Mouse (Mus musculus) ES-Bruce4 (cell line): Measurements from ENCODE around the gene Antxrl. TPM values are rescaled to one million over a fixed set of nuclear protein-coding genes. Genes with fewer than 3 reads are reported as not detected.
A peak's percentile ranks its signal among the peaks of the same experiment; 100 is the strongest.

Experiments
- H3K27ac ChIP-seq: 2 replicates; pipeline ENCODE4 v1.5.1; 2012; ENCODE audit warnings: low read length, inconsistent platforms; ENCODE audit not compliant: insufficient read depth
- H3K27me3 ChIP-seq: 2 replicates; pipeline ENCODE4 v1.6.1; 2012; ENCODE audit warnings: mild to moderate bottlenecking, low read length, inconsistent platforms; ENCODE audit not compliant: control insufficient read depth, poor library complexity, insufficient read depth, severe bottlenecking
- H3K36me3 ChIP-seq: 2 replicates; pipeline ENCODE4 v1.6.1; 2012; ENCODE audit warnings: inconsistent platforms, mild to moderate bottlenecking, low read length, moderate library complexity; ENCODE audit not compliant: control insufficient read depth, poor library complexity, insufficient read depth, severe bottlenecking
- H3K4me1 ChIP-seq: one replicate; pipeline ENCODE4 v1.8.1; 2011; ENCODE audit warnings: low read length; ENCODE audit not compliant: control insufficient read depth, insufficient read depth
- H3K4me3 ChIP-seq: 2 replicates; pipeline ENCODE4 v1.5.1; 2011; ENCODE audit warnings: low read depth, mild to moderate bottlenecking, low read length
- H3K9ac ChIP-seq: 2 replicates; pipeline ENCODE4 v1.6.1; 2012; ENCODE audit warnings: low read depth, mild to moderate bottlenecking, inconsistent platforms; ENCODE audit not compliant: poor library complexity, severe bottlenecking
- H3K9me3 ChIP-seq: replicated peaks from 2 replicates; pipeline ENCODE4 v1.6.1; 2012; ENCODE audit warnings: mild to moderate bottlenecking, low read length, inconsistent platforms; ENCODE audit not compliant: control insufficient read depth, poor library complexity, insufficient read depth, severe bottlenecking
- CTCF ChIP-seq: IDR thresholded peaks from one replicate; pipeline ENCODE4 v1.8.1; 2011; ENCODE audit warnings: low read depth, low read length
- EP300 ChIP-seq: IDR thresholded peaks from 2 replicates; pipeline ENCODE4 v1.6.1; 2011; ENCODE audit warnings: low read depth, low read length; ENCODE audit not compliant: insufficient read depth
- POLR2A ChIP-seq: IDR thresholded peaks from one replicate; pipeline ENCODE4 v1.8.1; 2011; ENCODE audit warnings: low read length; ENCODE audit not compliant: insufficient read depth
- polyA plus RNA-seq: library from polyadenylated mRNA; stranded (reverse); fragments of >200 nt; gene quantifications from 2 replicates; pipeline ENCODE4 v1.2.4, GENCODE M21; 2011; ENCODE audit warnings: low read depth; ENCODE audit not compliant: missing spikeins, insufficient read depth, insufficient read length

Gene Antxrl
- polyA plus RNA-seq, 1 experiment, result not detected

DNA sequence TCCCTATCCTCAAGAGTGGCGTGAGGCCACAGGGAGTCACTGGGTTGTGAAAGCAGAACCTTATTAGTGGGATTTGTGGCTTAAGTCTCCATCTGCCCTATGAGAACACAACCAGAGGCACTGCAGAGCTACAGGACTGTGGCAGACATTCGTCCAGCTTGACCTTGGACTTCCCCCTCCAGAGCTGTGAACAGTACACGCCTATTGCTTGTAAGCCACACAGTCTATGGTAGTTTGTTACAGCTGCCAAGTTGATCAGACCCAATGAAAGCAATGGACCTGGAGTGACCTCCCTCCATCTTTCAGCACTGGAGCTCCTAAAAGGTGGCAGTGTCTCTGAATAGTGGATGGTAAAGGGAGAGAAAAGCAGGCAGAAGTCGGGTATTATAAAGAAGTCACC, 25.8 kb downstream of the Antxrl start:
- Histone ChIP-seq H3K4me1 (no peaks in the 10 kb centered on the region), H3K9ac (no peak overlapping the region), H3K4me3 (no peak overlapping the region), H3K27me3 (no peaks in the 10 kb centered on the region), H3K9me3 (no peaks in the 10 kb centered on the region), H3K36me3 (no peaks in the 10 kb centered on the region), H3K27ac (no peak overlapping the region)
- TF ChIP-seq EP300 (no peak), POLR2A (no peak), CTCF (no peak)

DNA sequence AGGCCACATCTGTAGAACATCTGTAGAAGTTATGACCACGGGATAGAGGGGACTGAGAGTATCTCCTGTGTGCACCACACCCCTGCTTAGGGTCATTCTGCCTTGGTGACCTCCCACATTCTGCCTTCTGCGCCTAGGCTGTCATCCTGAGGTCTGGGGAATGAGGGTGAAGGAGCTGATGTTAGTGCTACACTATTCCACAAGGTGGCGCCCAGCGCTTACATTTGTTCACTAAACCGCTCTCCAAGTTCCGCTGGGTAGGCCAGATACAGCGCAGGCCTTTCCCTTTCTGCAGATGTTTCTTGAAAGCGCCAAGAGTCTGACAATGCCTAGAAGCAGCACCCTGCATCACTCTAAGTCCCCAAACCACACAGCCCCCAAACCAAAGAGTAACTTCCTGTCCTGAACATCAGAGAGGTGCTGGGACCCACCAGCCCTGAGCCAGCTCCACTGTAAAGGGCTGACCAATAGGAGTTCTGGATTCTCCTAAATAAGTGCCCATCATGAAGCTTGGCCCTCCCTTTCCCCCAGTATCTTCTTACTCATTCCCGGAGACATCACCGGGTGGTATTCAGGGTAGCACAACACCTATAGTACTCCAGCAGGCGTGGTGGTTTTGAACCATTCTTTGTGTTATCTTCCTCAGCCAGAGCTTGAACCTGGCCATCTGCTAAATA, 28.0 kb downstream of the Antxrl start:
- Histone ChIP-seq H3K9me3 (no peaks in the 10 kb centered on the region), H3K36me3 (no peaks in the 10 kb centered on the region), H3K4me1 (peaks cover 6% of the 10 kb centered on the region), H3K27me3 (no peaks in the 10 kb centered on the region), H3K4me3 (no peak overlapping the region), H3K9ac (no peak overlapping the region), H3K27ac (no peak overlapping the region)
- TF ChIP-seq POLR2A, result no peak
- TF ChIP-seq EP300, result no peak
- peak; percentile 89 for TF ChIP-seq CTCF

DNA sequence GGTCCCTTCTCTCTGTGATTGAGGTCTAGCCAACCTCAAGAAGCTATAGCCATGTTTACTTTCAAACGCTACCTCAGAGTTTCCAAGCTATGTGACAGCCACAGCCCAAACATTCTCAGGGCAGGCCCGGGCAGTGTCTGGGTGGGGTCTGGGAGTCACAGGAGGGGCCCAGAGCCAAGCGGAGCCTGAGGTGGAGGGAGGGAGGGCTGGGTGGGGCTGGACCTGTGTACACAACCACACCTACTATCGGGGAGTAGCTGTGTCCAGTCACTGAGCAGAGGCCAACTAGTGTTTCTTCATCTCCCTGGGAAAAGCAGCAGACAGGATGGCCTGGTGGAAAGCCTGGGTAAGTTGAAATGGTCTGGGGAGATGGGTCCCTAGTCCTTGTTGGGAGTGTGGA, 33.2 kb downstream of the Antxrl start, which contains the start of gene Anxa8:
TSS of gene Anxa8 (plus strand) at position 251 of the 400 bp plus-strand sequence.
- Histone ChIP-seq H3K9ac (no peak within 1 kb of the TSS), H3K27me3 (no peaks in the 10 kb centered on the region), H3K27ac (peak within 1 kb of the TSS; percentile 42), H3K4me1 (peaks cover 8% of the 10 kb centered on the region), H3K4me3 (no peak within 1 kb of the TSS), H3K36me3 (no peaks in the 10 kb centered on the region), H3K9me3 (no peaks in the 10 kb centered on the region)
- TF ChIP-seq POLR2A, result no peak
- peak; percentile 54; the same call in 1 of the 2 replicates for TF ChIP-seq EP300

DNA sequence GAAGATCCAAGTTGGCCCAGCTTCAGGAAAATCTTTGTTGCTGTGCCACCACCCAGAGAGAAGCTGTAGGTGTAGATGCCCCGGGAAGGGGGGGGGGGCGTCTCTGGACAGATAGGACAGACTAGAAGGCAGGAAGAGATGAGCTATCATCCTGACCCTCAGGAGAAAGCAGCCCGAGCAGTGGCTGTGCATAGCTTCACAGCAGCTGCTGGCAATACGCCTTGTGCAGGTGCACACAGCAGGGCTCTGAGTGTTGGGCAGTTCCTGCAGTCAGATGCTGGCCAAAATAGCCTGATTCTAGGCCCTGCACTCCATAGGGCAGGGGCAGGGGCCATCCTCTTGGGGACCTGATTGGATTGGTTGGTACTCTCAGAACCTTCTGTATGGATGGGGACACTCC, 34.3 kb downstream of the Antxrl start:
- Histone ChIP-seq H3K36me3 (no peaks in the 10 kb centered on the region), H3K4me3 (no peak overlapping the region), H3K27me3 (no peaks in the 10 kb centered on the region), H3K4me1 (peaks cover 8% of the 10 kb centered on the region), H3K9ac (no peak overlapping the region), H3K27ac (no peak overlapping the region), H3K9me3 (no peaks in the 10 kb centered on the region)
- TF ChIP-seq EP300 (no peak), POLR2A (no peak), CTCF (no peak)

DNA sequence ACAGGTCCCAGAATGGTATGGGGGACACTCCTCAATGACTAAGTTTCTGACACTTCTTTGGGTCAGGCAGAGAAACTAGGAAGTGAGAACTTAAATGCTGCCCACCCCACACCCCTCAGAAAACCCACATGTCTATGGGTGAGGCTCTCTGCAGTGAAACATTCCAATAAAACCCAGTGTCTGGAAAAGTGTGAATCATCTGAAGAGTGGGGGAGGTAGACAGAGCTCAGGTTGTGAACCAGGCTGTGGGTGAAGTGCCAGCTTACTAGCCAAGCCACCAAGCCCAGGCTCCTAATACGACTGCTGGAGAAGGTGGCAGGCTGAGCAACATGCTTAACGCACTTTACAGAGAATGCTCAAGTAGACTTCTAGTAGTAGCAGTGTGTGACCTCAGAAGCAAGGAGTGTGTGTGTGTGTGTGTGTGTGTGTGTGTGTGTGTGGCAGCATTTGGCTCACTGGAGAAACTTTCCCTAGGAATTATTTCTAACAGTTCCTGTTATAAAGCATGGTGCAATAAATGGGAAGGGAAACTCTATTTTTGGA, 35.4 kb downstream of the Antxrl start:
- TF ChIP-seq EP300, result no peak
- TF ChIP-seq POLR2A, result no peak
- no peak for TF ChIP-seq CTCF
- Histone ChIP-seq H3K9me3 (no peaks in the 10 kb centered on the region), H3K36me3 (no peaks in the 10 kb centered on the region), H3K4me1 (peaks cover 8% of the 10 kb centered on the region), H3K4me3 (no peak overlapping the region), H3K27me3 (no peaks in the 10 kb centered on the region), H3K9ac (no peak overlapping the region), H3K27ac (no peak overlapping the region)

DNA sequence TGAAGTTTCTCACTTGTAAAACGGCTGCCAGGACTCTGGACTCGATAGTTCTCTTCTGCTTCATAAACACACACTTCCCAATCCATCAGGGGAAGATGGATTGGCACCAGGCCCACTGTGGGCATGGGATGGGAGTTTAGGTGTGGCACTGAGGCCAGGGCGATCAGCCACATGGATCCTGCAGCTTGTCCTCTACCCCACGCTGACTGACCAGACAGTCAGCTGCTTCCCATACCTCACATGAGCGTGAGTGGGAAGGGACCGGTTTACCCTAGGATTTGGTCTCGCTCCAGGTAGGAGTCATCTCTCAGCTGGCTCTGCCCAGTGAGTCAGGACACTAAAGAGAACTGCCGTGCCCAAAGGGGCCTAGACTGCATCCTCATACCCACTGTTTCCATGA, 37.3 kb downstream of the Antxrl start:
- no peaks in the 10 kb centered on the region for H3K27me3 ChIP-seq
- H3K4me3 ChIP-seq, result no peak overlapping the region
- H3K27ac ChIP-seq, result no peak overlapping the region
- H3K36me3 ChIP-seq, result no peaks in the 10 kb centered on the region
- peaks cover 5% of the 10 kb centered on the region for H3K4me1 ChIP-seq
- no peaks in the 10 kb centered on the region for H3K9me3 ChIP-seq
- TF ChIP-seq CTCF (no peak), POLR2A (no peak), EP300 (no peak)
- H3K9ac ChIP-seq, result no peak overlapping the region
